In genomic region chr14:52071599-52072137, GRCm38 (mm10) we compare ENCODE assay signal across 16 mouse cellular contexts. TPM values are rescaled to one million over a fixed set of nuclear protein-coding genes. Genes with fewer than 3 reads are reported as not detected.
DNase-seq lines count a peak whose midpoint lies in the region; ATAC-seq and TF ChIP-seq lines count a peak whose summit lies in the region.
"Had no signal": no experiment of that assay in that cellular context is flagged by ENCODE, and none has a peak within 500 bp of the region (broad histone marks: within the 10 kb centered on the region; RNA-seq: fewer than 3 reads in every experiment).

No protein-coding gene starts in this region.

- H3K9me3 ChIP-seq in embryonic facial prominence, embryonic 11.5 days (replicated peaks; ENCODE audit: control insufficient read depth, low read length), result no peaks in the 10 kb centered on the region
- H3K9me3 ChIP-seq in embryonic facial prominence, embryonic 10.5 days, result no peaks in the 10 kb centered on the region
- no peaks in the 10 kb centered on the region for H3K9me3 ChIP-seq in kidney, embryonic 16.5 days (ENCODE audit: low read length)
- no peaks in the 10 kb centered on the region for H3K9me3 ChIP-seq in ES-E14 (ENCODE audit: control insufficient read depth, insufficient read depth, low read depth, low read length)
- H3K9me3 ChIP-seq in liver, postnatal 0 days (ENCODE audit: low read length), result no peaks in the 10 kb centered on the region

- 95% methylated on average over 15 of the region's 15 CpGs for WGBS in embryonic facial prominence, embryonic 11.5 days
- 95% methylated on average over 15 of the region's 15 CpGs for WGBS in embryonic facial prominence, embryonic 10.5 days
- WGBS in kidney, embryonic 16.5 days, result 91% methylated on average over 15 of the region's 15 CpGs
- WGBS in liver, postnatal 0 days (ENCODE audit: insufficient replicate concordance), result 92% methylated on average over 15 of the region's 15 CpGs

- no peaks in the 10 kb centered on the region for H3K4me1 ChIP-seq in embryonic facial prominence, embryonic 11.5 days (ENCODE audit: control insufficient read depth, insufficient read depth, low read length)
- H3K4me1 ChIP-seq in embryonic facial prominence, embryonic 10.5 days, result no peaks in the 10 kb centered on the region
- no peaks in the 10 kb centered on the region for H3K4me1 ChIP-seq in kidney, embryonic 16.5 days (ENCODE audit: insufficient read depth, low read length)
- peaks cover 16 to 19% of the 10 kb centered on the region in 2 experiments for H3K4me1 ChIP-seq in ES-E14 (ENCODE audit: control insufficient read depth in 2 of 2, insufficient read depth in 2 of 2, low read length in 2 of 2, poor library complexity in 1 of 2)
- no peaks in the 10 kb centered on the region for H3K4me1 ChIP-seq in liver, postnatal 0 days (ENCODE audit: insufficient read depth)

- H3K4me2 ChIP-seq in embryonic facial prominence, embryonic 11.5 days (ENCODE audit: low read depth, low read length), result no peak overlapping the region
- H3K4me2 ChIP-seq in kidney, embryonic 16.5 days (replicated peaks; ENCODE audit: low read depth, low read length), result no peak overlapping the region
- no peak overlapping the region for H3K4me2 ChIP-seq in liver, postnatal 0 days (ENCODE audit: low read depth, low read length)

- H3K9ac ChIP-seq in embryonic facial prominence, embryonic 11.5 days (replicated peaks; ENCODE audit: low read length), result no peak overlapping the region
- no peak overlapping the region for H3K9ac ChIP-seq in kidney, embryonic 16.5 days (replicated peaks; ENCODE audit: low read length)
- H3K9ac ChIP-seq in ES-E14 (ENCODE audit: insufficient read depth, low read depth, low read length, poor library complexity, severe bottlenecking), result no peak overlapping the region
- no peak overlapping the region for H3K9ac ChIP-seq in liver, postnatal 0 days (replicated peaks)

- no peak for TF ChIP-seq CTCF in liver, postnatal 0 days (IDR thresholded peaks at IDR 0.05; ENCODE audit: low read depth)

- no peak for DNase-seq in embryonic facial prominence, embryonic 11.5 days (ENCODE audit: low spot score)
- DNase-seq in embryonic facial prominence, embryonic 10.5 days (ENCODE audit: low spot score), result no peak
- DNase-seq in kidney, postnatal 10 days, result no peak
- DNase-seq in ES-E14 (ENCODE audit: low read depth, low spot score), result no peak
- DNase-seq in liver, postnatal 0 days, result peak; percentile 18
- DNase-seq in thymus, postnatal 10 days (ENCODE audit: low spot score in 2 of 2), result no peak
- DNase-seq in spleen, adult 18-20 months, result no peak
- DNase-seq: cerebellum, postnatal 25 days; heart, adult 2 months; right cerebral cortex, postnatal 25 days had no signal

- no peak for TF ChIP-seq EP300 in liver, postnatal 0 days (IDR thresholded peaks at IDR 0.05; ENCODE audit: low read depth)

- H3K36me3 ChIP-seq in embryonic facial prominence, embryonic 11.5 days (replicated peaks; ENCODE audit: control insufficient read depth, insufficient read depth, low read depth, low read length), result peaks cover 8% of the 10 kb centered on the region
- peaks cover 66% of the 10 kb centered on the region for H3K36me3 ChIP-seq in embryonic facial prominence, embryonic 10.5 days (replicated peaks)
- H3K36me3 ChIP-seq in kidney, embryonic 16.5 days (ENCODE audit: insufficient read depth, low read length), result peaks cover 37% of the 10 kb centered on the region
- H3K36me3 ChIP-seq in ES-E14 (ENCODE audit: control insufficient read depth, insufficient read depth, low read length, poor library complexity, severe bottlenecking), result peaks cover 15% of the 10 kb centered on the region
- H3K36me3 ChIP-seq in liver, postnatal 0 days (replicated peaks; ENCODE audit: insufficient read depth, low read length), result peaks cover 46% of the 10 kb centered on the region

- no peak overlapping the region for H3K4me3 ChIP-seq in embryonic facial prominence, embryonic 11.5 days (ENCODE audit: low read depth, low read length)
- no peak overlapping the region for H3K4me3 ChIP-seq in embryonic facial prominence, embryonic 10.5 days
- no peak overlapping the region for H3K4me3 ChIP-seq in kidney, embryonic 16.5 days (ENCODE audit: low read length)
- no peak overlapping the region for H3K4me3 ChIP-seq in ES-E14 (ENCODE audit: insufficient read depth in 1 of 2, low read depth in 1 of 2, low read length in 2 of 2, poor library complexity in 1 of 2, severe bottlenecking in 1 of 2)
- H3K4me3 ChIP-seq in liver, postnatal 0 days (ENCODE audit: low read depth, low read length), result no peak overlapping the region
- H3K4me3 ChIP-seq: heart, adult 2 months had no signal

- no peak overlapping the region for H3K27ac ChIP-seq in embryonic facial prominence, embryonic 11.5 days (replicated peaks; ENCODE audit: low read depth, low read length)
- no peak overlapping the region for H3K27ac ChIP-seq in embryonic facial prominence, embryonic 10.5 days (replicated peaks)
- no peak overlapping the region for H3K27ac ChIP-seq in kidney, embryonic 16.5 days (ENCODE audit: low read length)
- H3K27ac ChIP-seq in ES-E14 (ENCODE audit: insufficient read depth, low read depth, low read length, poor library complexity, severe bottlenecking), result peak overlapping the region; percentile 6
- H3K27ac ChIP-seq in liver, postnatal 0 days (ENCODE audit: low read depth), result no peak overlapping the region
- H3K27ac ChIP-seq: heart, adult 2 months had no signal

- in situ Hi-C loops in ES-E14 (cut with MboI; ENCODE audit: low sequenced_read_pairs in 2 of 2, unreplicated experiment in 2 of 2), result no loop called here

- no peaks in the 10 kb centered on the region for H3K27me3 ChIP-seq in embryonic facial prominence, embryonic 11.5 days (ENCODE audit: control insufficient read depth, insufficient read depth, low read length)
- H3K27me3 ChIP-seq in embryonic facial prominence, embryonic 10.5 days (replicated peaks; ENCODE audit: low read depth, poor library complexity, severe bottlenecking), result no peaks in the 10 kb centered on the region
- H3K27me3 ChIP-seq in kidney, embryonic 16.5 days (ENCODE audit: insufficient read depth, low read length), result no peaks in the 10 kb centered on the region
- H3K27me3 ChIP-seq in liver, postnatal 0 days (ENCODE audit: insufficient read depth, low read length), result no peaks in the 10 kb centered on the region

- 0 out of 2 replicates have a peak, but pooled peaks have one; percentile 40 for ATAC-seq in embryonic facial prominence, embryonic 11.5 days (replicated peaks; ENCODE audit: insufficient number of reproducible peaks, low FRiP score, low TSS enrichment, low read depth)
- ATAC-seq in kidney, embryonic 16.5 days (ENCODE audit: low FRiP score, low TSS enrichment), result 0 out of 2 replicates have a peak, but pooled peaks have one; percentile 59
- peak; percentile 8; the same call in 1 of the 2 replicates for ATAC-seq in liver, postnatal 0 days

TF ChIP-seq in ES-E14, 5 proteins besides CTCF, POLR2A, EP300 and RAD21:
- TF ChIP-seq ZC3H11A (IDR thresholded peaks at IDR 0.05; ENCODE audit: borderline replicate concordance, low read depth, low read length) (no peak), ZNF384 (IDR thresholded peaks at IDR 0.05; ENCODE audit: low read depth, low read length) (no peak), HCFC1 (IDR thresholded peaks at IDR 0.05; ENCODE audit: borderline replicate concordance, insufficient read depth, low read length) (no peak)

RNA-seq across cellular contexts. Expression of gene Olfr221, which starts 29.4 kb away (rescaled TPM):
- polyA plus RNA-seq in embryonic facial prominence, embryonic 11.5 days (2014; fragmentation: Nextera tagmentation; extraction: Ambion mirVana), result not detected in 2 replicates
- not detected in 2 replicates for polyA plus RNA-seq in embryonic facial prominence, embryonic 10.5 days (2016; fragmentation: Nextera tagmentation; extraction: Ambion mirVana)
- not detected in 2 replicates for polyA plus RNA-seq in kidney, embryonic 16.5 days (2015; fragmentation: Nextera tagmentation; extraction: Ambion mirVana)
- not detected in 2 replicates for total RNA-seq in ES-E14 (2012; rRNA removed)
- not detected in 2 replicates for polyA plus RNA-seq in liver, postnatal 0 days (2015; fragmentation: Nextera tagmentation; extraction: Ambion mirVana)
- total RNA-seq: heart, adult 2 months; heart, postnatal 25 days; left cerebral cortex, adult 18-20 months; MEL had no signal
- polyA plus RNA-seq: heart, adult 2 months; lung, embryonic 16.5 days; stomach, embryonic 16.5 days had no signal

RNA-seq across cellular contexts. Expression of gene Hnrnpc, which starts 32.2 kb away (rescaled TPM):
- 1,003 and 1,066 TPM in 2 replicates for polyA plus RNA-seq in embryonic facial prominence, embryonic 11.5 days (2014; fragmentation: Nextera tagmentation; extraction: Ambion mirVana)
- polyA plus RNA-seq in embryonic facial prominence, embryonic 10.5 days (2016; fragmentation: Nextera tagmentation; extraction: Ambion mirVana), result 893 and 906 TPM in 2 replicates
- 659 and 687 TPM in 2 replicates for polyA plus RNA-seq in kidney, embryonic 16.5 days (2015; fragmentation: Nextera tagmentation; extraction: Ambion mirVana)
- total RNA-seq in ES-E14 (2012; rRNA removed), result 242 and 267 TPM in 2 replicates
- polyA plus RNA-seq in liver, postnatal 0 days (2015; fragmentation: Nextera tagmentation; extraction: Ambion mirVana), result 124 and 129 TPM in 2 replicates

RNA-seq across cellular contexts. Expression of gene Rpgrip1, which starts 38.8 kb away (rescaled TPM):
- 86.1 and 97.9 TPM in 2 replicates for polyA plus RNA-seq in embryonic facial prominence, embryonic 11.5 days (2014; fragmentation: Nextera tagmentation; extraction: Ambion mirVana)
- polyA plus RNA-seq in embryonic facial prominence, embryonic 10.5 days (2016; fragmentation: Nextera tagmentation; extraction: Ambion mirVana), result 129 and 133 TPM in 2 replicates
- 67.4 and 74.1 TPM in 2 replicates for polyA plus RNA-seq in kidney, embryonic 16.5 days (2015; fragmentation: Nextera tagmentation; extraction: Ambion mirVana)
- 3.3 and 6.4 TPM in 2 replicates for total RNA-seq in ES-E14 (2012; rRNA removed)
- polyA plus RNA-seq in liver, postnatal 0 days (2015; fragmentation: Nextera tagmentation; extraction: Ambion mirVana), result 23.9 and 30.7 TPM in 2 replicates
- total RNA-seq: heart, postnatal 25 days had no signal

RNA-seq across cellular contexts. Expression of gene Zfp219, which starts 51.1 kb away (rescaled TPM):
- 54.7 and 63.2 TPM in 2 replicates for polyA plus RNA-seq in embryonic facial prominence, embryonic 11.5 days (2014; fragmentation: Nextera tagmentation; extraction: Ambion mirVana)
- polyA plus RNA-seq in embryonic facial prominence, embryonic 10.5 days (2016; fragmentation: Nextera tagmentation; extraction: Ambion mirVana), result 57.5 and 63.2 TPM in 2 replicates
- polyA plus RNA-seq in kidney, embryonic 16.5 days (2015; fragmentation: Nextera tagmentation; extraction: Ambion mirVana), result 38.9 and 39.2 TPM in 2 replicates
- total RNA-seq in ES-E14 (2012; rRNA removed), result 59.5 and 98.0 TPM in 2 replicates
- polyA plus RNA-seq in liver, postnatal 0 days (2015; fragmentation: Nextera tagmentation; extraction: Ambion mirVana), result 8.8 and 9.0 TPM in 2 replicates

RNA-seq across cellular contexts. Expression of gene Tmem253, which starts 56.2 kb away (rescaled TPM):
- polyA plus RNA-seq in embryonic facial prominence, embryonic 11.5 days (2014; fragmentation: Nextera tagmentation; extraction: Ambion mirVana), result 0.35 and 1.5 TPM in 2 replicates
- 0.65 and 0.72 TPM in 2 replicates for polyA plus RNA-seq in embryonic facial prominence, embryonic 10.5 days (2016; fragmentation: Nextera tagmentation; extraction: Ambion mirVana)
- polyA plus RNA-seq in kidney, embryonic 16.5 days (2015; fragmentation: Nextera tagmentation; extraction: Ambion mirVana), result 1.0 and 1.6 TPM in 2 replicates
- 3.6 and 7.7 TPM in 2 replicates for total RNA-seq in ES-E14 (2012; rRNA removed)
- 0.23 and 0.31 TPM in 2 replicates for polyA plus RNA-seq in liver, postnatal 0 days (2015; fragmentation: Nextera tagmentation; extraction: Ambion mirVana)

Comparison
In these comparisons a context has a peak if more than half of its experiments do, and no peak if none do; other contexts are left out.
1. ATAC-seq: peak in every context shown above with its lines; median percentile 59 in kidney, embryonic 16.5 days; 40 in embryonic facial prominence, embryonic 11.5 days; 8 in liver, postnatal 0 days.